Mouse (Mus musculus): ENCODE results near the gene Cdc42ep3.

- TF ChIP-seq FLI1 (IDR thresholded peaks at IDR 0.05; ENCODE audit: low read length) (no peak), GATA1 (IDR thresholded peaks at IDR 0.05; ENCODE audit: borderline replicate concordance, low read length) (no peak)
Observed at GRCm38 (mm10) chr17:79290697-79291096, 64.2 kb downstream of the Cdc42ep3 start.
